Mouse (Mus musculus) midbrain, postnatal 0 days (tissue): ENCODE measurements around the gene Krtap1-5. TPM values are rescaled to one million over a fixed set of nuclear protein-coding genes. Genes with fewer than 3 reads are reported as not detected.

ENCODE experiments used
- ATAC-seq: fragments of 200-750 bp; cut with Nextera tagmentation; 2 replicates; pipeline ENCODE4 v1.8.0; 2017; ENCODE audit warnings: moderate number of reproducible peaks, mild to moderate bottlenecking, moderate TSS enrichment, moderate library complexity; ENCODE audit not compliant: low FRiP score
- DNase-seq: peaks from one replicate; pipeline ENCODE4 v3.0.0-alpha.2; 2015; ENCODE audit warnings: low spot score
- H3K27ac ChIP-seq: fragments of 300-500 bp; sonication (generic); 2 replicates; pipeline ENCODE4 v1.5.1; 2014; ENCODE audit warnings: low read depth, mild to moderate bottlenecking, low read length, mixed read lengths
- H3K27me3 ChIP-seq: fragments of 300-500 bp; sonication (generic); 2 replicates; pipeline ENCODE4 v1.6.1; 2014; ENCODE audit warnings: low read length, control low read depth, mixed read lengths; ENCODE audit not compliant: insufficient read depth
- H3K36me3 ChIP-seq: fragments of 300-500 bp; sonication (generic); 2 replicates; pipeline ENCODE4 v1.6.1; 2014; ENCODE audit warnings: low read length, control low read depth, mixed read lengths; ENCODE audit not compliant: insufficient read depth
- H3K4me1 ChIP-seq: fragments of 300-500 bp; sonication (generic); 2 replicates; pipeline ENCODE4 v1.6.1; 2014; ENCODE audit warnings: mild to moderate bottlenecking, control low read depth, antibody characterized with exemption, low read length, mixed read lengths; ENCODE audit not compliant: insufficient read depth
- H3K4me2 ChIP-seq: fragments of 300-500 bp; sonication (generic); 2 replicates; pipeline ENCODE4 v1.6.1; 2014; ENCODE audit warnings: low read depth, mild to moderate bottlenecking, low read length, mixed read lengths; ENCODE audit not compliant: poor library complexity, severe bottlenecking
- H3K4me3 ChIP-seq: fragments of 300-500 bp; sonication (generic); 2 replicates; pipeline ENCODE4 v1.5.1; 2014; ENCODE audit warnings: low read depth, mild to moderate bottlenecking, low read length, moderate library complexity
- H3K9ac ChIP-seq: fragments of 300-500 bp; sonication (generic); replicated peaks from 2 replicates; pipeline ENCODE4 v1.6.1; 2014; ENCODE audit warnings: mild to moderate bottlenecking, low read length, moderate library complexity, mixed read lengths; ENCODE audit not compliant: poor library complexity, severe bottlenecking
- H3K9me3 ChIP-seq: fragments of 300-500 bp; sonication (generic); 2 replicates; pipeline ENCODE4 v1.6.1; 2016; ENCODE audit warnings: low read length, control low read depth
- CTCF ChIP-seq: IDR thresholded peaks from 2 replicates; pipeline ENCODE4 v1.5.1; 2016; ENCODE audit warnings: antibody characterized with exemption, mild to moderate bottlenecking
- WGBS: fragments of 180-500 bp; shearing (Covaris S2); extraction: QIAGEN DNeasy Blood & Tissue Kit; methylation state at CpG from one replicate; pipeline ENCODE4 v1.1.7; 2014; 5-methylcytosine and 5-hydroxymethylcytosine counted together
- polyA plus RNA-seq: library from polyadenylated mRNA; unstranded; fragments of >200 nt; fragmentation: Nextera tagmentation; extraction: Ambion mirVana; gene quantifications from 2 replicates; pipeline ENCODE4 v1.2.1, GENCODE M21; 2015
- total RNA-seq: library from RNA; depleted of rRNA; stranded (reverse); fragments of >200 nt; gene quantifications from 2 replicates; pipeline ENCODE4 v1.2.3, GENCODE M21; 2014

Gene Krtap1-5
- total and polyA plus RNA-seq, 2 experiments from 2014 or later = not detected

- DNase-seq (no peak), ATAC-seq (no peak)
- no peak within 1 kb of the TSS for H3K9ac ChIP-seq
- no peak within 1 kb of the TSS for H3K27ac ChIP-seq
- no peak for TF ChIP-seq CTCF
- no peak within 1 kb of the TSS for H3K4me3 ChIP-seq
- no peak within 1 kb of the TSS for H3K4me2 ChIP-seq
- no peaks in the 10 kb centered on the region for H3K4me1 ChIP-seq
- 88% methylated on average over 6 of the region's 6 CpGs for WGBS
- H3K9me3 ChIP-seq = no peaks in the 10 kb centered on the region
- no peaks in the 10 kb centered on the region for H3K36me3 ChIP-seq
- no peaks in the 10 kb centered on the region for H3K27me3 ChIP-seq
Measured at GRCm38 (mm10) chr11:99590981-99591380, 10.2 kb upstream of the Krtap1-5 start, which contains the start of gene Krtap1-3. TSS of gene Krtap1-3 (minus strand) at chr11:99591339.

DNA sequence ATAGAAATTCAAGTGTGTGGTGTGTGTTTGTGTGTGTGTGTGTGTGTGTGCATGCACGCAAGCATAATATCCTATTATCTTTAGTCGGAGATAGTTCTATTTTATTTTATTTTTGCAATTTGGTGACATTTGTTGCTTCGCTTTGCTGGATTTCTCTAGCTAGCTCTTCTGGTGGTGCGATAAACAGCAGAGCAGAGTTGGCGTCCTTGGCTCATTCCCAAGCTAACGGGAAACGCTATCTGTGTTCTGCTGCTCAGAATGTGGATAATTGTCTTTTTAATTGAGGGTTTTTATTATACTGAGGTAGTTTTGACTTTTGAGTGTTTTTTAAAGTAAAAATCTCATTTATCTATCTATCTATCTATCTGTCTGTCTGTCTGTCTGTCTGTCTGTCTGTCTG, 4.3 kb upstream of the Krtap1-5 start:
- 89% methylated on average over 7 of the region's 7 CpGs for WGBS
- no peak overlapping the region for H3K4me2 ChIP-seq
- H3K9me3 ChIP-seq = no peaks in the 10 kb centered on the region
- TF ChIP-seq CTCF = no peak
- no peaks in the 10 kb centered on the region for H3K27me3 ChIP-seq
- DNase-seq = no peak
- H3K36me3 ChIP-seq = no peaks in the 10 kb centered on the region
- H3K4me1 ChIP-seq = no peaks in the 10 kb centered on the region
- no peak overlapping the region for H3K4me3 ChIP-seq
- H3K9ac ChIP-seq = no peak overlapping the region
- H3K27ac ChIP-seq = no peak overlapping the region
- no peak for ATAC-seq

GRCm38 (mm10) chr11:99583245-99583704, 2.5 kb upstream of the Krtap1-5 start, which contains the start of gene Krtap1-4:
TSS of gene Krtap1-4 (minus strand) at chr11:99583654.
- no peaks in the 10 kb centered on the region for H3K27me3 ChIP-seq
- TF ChIP-seq CTCF = no peak
- DNase-seq (no peak), ATAC-seq (no peak)
- H3K36me3 ChIP-seq = no peaks in the 10 kb centered on the region
- no peak within 1 kb of the TSS for H3K9ac ChIP-seq
- H3K4me3 ChIP-seq = no peak within 1 kb of the TSS
- no peaks in the 10 kb centered on the region for H3K4me1 ChIP-seq
- H3K27ac ChIP-seq = no peak within 1 kb of the TSS
- WGBS = 84% methylated on average over 5 of the region's 5 CpGs
- H3K9me3 ChIP-seq = no peaks in the 10 kb centered on the region
- no peak within 1 kb of the TSS for H3K4me2 ChIP-seq

GRCm38 (mm10) chr11:99581564-99581963, 748 bp upstream of the Krtap1-5 start:
- ATAC-seq (no peak), DNase-seq (no peak)
- no peak overlapping the region for H3K9ac ChIP-seq
- H3K4me2 ChIP-seq = no peak overlapping the region
- H3K4me1 ChIP-seq = no peaks in the 10 kb centered on the region
- 84% methylated on average over 6 of the region's 6 CpGs for WGBS
- no peak overlapping the region for H3K4me3 ChIP-seq
- no peak overlapping the region for H3K27ac ChIP-seq
- no peaks in the 10 kb centered on the region for H3K36me3 ChIP-seq
- TF ChIP-seq CTCF = no peak
- no peaks in the 10 kb centered on the region for H3K9me3 ChIP-seq
- H3K27me3 ChIP-seq = no peaks in the 10 kb centered on the region

- no peak for TF ChIP-seq CTCF
- ATAC-seq (no peak), DNase-seq (no peak)
- Histone ChIP-seq H3K4me2 (no peak overlapping the region), H3K9me3 (no peaks in the 10 kb centered on the region), H3K36me3 (no peaks in the 10 kb centered on the region), H3K4me3 (no peak overlapping the region), H3K4me1 (no peaks in the 10 kb centered on the region), H3K9ac (no peak overlapping the region), H3K27me3 (no peaks in the 10 kb centered on the region), H3K27ac (no peak overlapping the region)
- 95% methylated on average over 5 of the region's 5 CpGs for WGBS
Measured at GRCm38 (mm10) chr11:99581051-99581450, 235 bp upstream of the Krtap1-5 start.

GRCm38 (mm10) chr11:99574106-99574505, 6.7 kb downstream of the Krtap1-5 start:
- no peak for ATAC-seq
- Histone ChIP-seq H3K9me3 (no peaks in the 10 kb centered on the region), H3K4me2 (peak overlapping the region; percentile 25; the same call in 1 of the 2 replicates), H3K36me3 (no peaks in the 10 kb centered on the region), H3K9ac (no peak overlapping the region), H3K27ac (no peak overlapping the region), H3K27me3 (no peaks in the 10 kb centered on the region), H3K4me3 (no peak overlapping the region), H3K4me1 (no peaks in the 10 kb centered on the region)
- peak; percentile 86 for TF ChIP-seq CTCF
- DNase-seq = peak; percentile 78
- 5% methylated on average over 7 of the region's 7 CpGs for WGBS
